Mouse (Mus musculus): ENCODE data around the gene Grsf1. TPM values are rescaled to one million over a fixed set of nuclear protein-coding genes. Genes with fewer than 3 reads are reported as not detected.

The Grsf1 gene
- polyA plus RNA-seq, 1 experiment from 2014 or later, result 47.5 TPM

Other genes starting within 250 kb of the Grsf1 start
- 1.8 and 2.6 TPM in 2 replicates for gene Ambn, start 220.2 kb downstream of the Grsf1 start, polyA plus RNA-seq (2015; fragmentation: Nextera tagmentation; extraction: Ambion mirVana)
- 0.07 and 0.14 TPM in 2 replicates for gene Enam, start 188.2 kb downstream of the Grsf1 start, polyA plus RNA-seq (2015; fragmentation: Nextera tagmentation; extraction: Ambion mirVana)
- gene Jchain, start 148.3 kb downstream of the Grsf1 start, polyA plus RNA-seq (2015; fragmentation: Nextera tagmentation; extraction: Ambion mirVana), result 0.29 and 0.33 TPM in 2 replicates
- 68.7 and 71.3 TPM in 2 replicates for gene Utp3, start 121.7 kb downstream of the Grsf1 start, polyA plus RNA-seq (2015; fragmentation: Nextera tagmentation; extraction: Ambion mirVana)
- gene Rufy3, start 111.1 kb downstream of the Grsf1 start, polyA plus RNA-seq (2015; fragmentation: Nextera tagmentation; extraction: Ambion mirVana), result 9.2 and 10.6 TPM in 2 replicates
- gene Mob1b, start 44.7 kb upstream of the Grsf1 start, polyA plus RNA-seq (2015; fragmentation: Nextera tagmentation; extraction: Ambion mirVana), result 11.0 TPM in 2 replicates
- gene Dck, start 88.8 kb upstream of the Grsf1 start, polyA plus RNA-seq (2015; fragmentation: Nextera tagmentation; extraction: Ambion mirVana), result 36.0 and 37.6 TPM in 2 replicates
- gene Slc4a4, start 210.6 kb upstream of the Grsf1 start, polyA plus RNA-seq (2015; fragmentation: Nextera tagmentation; extraction: Ambion mirVana), result 2.0 and 2.1 TPM in 2 replicates

Data from limb, embryonic 15.5 days (tissue).